Mouse (Mus musculus): ENCODE measurements at regions not wholly inside any gene's neighbourhood (a gene's known extent, or its start where the extent isn't known, plus 50 kb on each side); places are given as distances from the start of the nearest gene placed in this dataset.
"Not testable (repeated sequence)": the region's sequence is repeated elsewhere in the genome, so short reads cannot be mapped to it uniquely, and the experiment has no call there.

DNA sequence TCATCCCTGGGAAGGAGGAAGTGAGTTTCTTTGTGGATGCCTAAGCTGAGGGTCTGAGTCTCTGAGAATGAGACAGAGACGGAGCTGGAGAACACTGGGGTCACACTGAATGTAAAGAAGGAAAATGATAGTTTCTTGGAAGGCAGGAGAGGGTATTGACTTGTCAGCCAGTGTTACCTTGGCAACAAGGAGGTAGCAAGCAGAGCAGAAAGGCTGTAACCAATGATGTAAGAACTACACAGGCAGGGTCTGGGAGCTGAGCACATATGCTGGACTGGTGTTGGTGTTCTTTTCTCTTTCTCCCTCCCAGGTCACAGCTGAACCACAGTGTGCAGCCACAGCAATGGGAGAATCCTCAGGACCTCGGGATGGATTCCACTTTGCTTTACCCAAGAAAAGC lies 75.5 kb upstream of the 1110032F04Rik start:
- intact Hi-C loops (cut with DNase I) = no loop called here
- no peak for DNase-seq

DNA sequence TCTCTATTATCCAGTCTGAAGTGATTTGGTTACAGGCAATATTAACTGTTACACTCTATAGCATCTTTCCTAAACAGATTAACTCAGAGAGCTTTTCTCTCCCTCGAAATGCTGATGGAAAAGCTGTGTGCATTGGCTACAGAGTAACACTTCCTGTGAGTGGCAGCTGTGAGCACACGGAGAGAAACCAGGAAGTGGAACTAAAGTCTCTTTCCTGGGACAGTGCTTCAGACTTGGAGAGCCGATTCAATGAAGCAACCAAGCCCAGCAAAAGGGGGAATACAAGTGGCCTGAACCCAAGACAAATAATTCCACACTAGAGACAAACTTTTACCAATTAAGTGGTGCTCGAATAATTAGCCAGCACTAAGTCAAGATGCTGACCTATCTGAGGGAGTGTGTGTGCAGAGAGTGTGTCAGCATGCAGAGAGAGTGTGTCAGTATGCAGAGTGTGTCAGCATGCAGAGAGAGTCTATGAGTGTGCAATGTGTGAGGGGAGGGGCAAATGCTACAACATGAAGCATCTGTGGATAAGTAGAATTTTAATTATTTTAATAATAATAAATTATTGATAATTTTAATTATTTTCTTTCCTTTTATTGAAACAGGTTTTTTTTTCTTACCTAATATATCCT lies 74.9 kb upstream of the 1110032F04Rik start:
- intact Hi-C loops (cut with DNase I) = no loop called here

DNA sequence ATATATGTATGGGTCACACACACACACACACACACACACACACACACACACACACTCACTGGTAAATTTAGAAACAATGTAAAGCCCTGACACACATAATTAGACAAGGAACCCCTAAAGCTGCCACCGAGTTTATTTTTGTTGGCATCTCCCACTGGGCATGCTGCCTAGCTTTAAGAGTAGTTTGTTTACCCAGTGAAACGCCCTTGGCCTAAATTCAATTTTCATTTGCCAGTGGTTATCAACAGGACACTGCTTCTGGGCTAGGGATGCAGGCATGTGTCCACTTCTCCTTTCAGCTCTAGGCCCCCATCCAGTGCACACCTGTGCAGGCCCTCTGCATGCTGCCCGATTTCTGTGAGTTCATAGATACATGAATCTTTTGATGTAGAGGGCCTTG lies 73.7 kb upstream of the 1110032F04Rik start:
- peak in 1 of 2 experiments; percentile 26 for DNase-seq
- intact Hi-C loops (cut with DNase I) = no loop called here

More for the DNA sequence above, 74.9 kb upstream of the 1110032F04Rik start:
- DNase-seq = peak in 1 of 2 experiments; percentile 14

DNA sequence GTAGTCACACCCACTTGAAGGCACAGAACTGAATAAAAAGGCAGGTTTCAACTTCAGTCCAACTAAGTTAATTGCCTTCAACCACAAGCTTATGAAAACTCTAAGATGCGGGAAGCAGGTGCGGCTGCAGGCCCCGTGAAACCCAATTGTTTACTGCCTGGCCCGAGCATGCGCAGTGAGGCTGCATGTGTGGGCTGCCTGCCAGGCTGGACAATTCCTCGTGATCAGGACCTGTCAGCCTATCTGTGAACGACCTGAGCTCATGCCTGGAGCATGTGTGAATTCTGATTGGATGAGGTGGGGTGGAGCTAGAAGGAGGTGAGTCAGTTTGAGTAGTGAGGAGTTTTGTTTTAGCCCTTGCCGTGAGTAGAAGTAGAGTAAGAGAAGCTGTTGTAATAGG lies 71.0 kb upstream of the 1110032F04Rik start:
- intact Hi-C loops (cut with DNase I); DNase-seq: not testable (repeated sequence)

DNA sequence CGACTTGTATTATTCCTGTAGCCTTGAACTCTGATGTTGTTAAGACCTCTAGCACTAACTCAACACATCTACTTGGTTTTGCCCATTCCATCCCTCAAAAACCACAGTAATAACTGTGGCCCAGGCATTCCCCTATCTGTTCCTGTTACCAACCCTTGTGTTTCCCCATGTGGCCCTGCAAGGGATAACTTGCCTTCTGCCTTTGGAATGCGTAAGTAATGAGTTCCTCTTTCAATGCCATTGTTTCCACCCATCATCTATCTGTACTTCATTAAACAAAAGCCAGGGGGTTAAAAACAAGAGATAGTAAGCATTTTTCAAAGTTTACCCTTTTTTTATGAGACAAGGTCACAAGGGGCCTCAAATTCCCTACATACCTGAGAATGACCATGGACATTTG lies 60.5 kb upstream of the 1110032F04Rik start:
- intact Hi-C loops (cut with DNase I) = no loop called here
- DNase-seq = no peak

DNA sequence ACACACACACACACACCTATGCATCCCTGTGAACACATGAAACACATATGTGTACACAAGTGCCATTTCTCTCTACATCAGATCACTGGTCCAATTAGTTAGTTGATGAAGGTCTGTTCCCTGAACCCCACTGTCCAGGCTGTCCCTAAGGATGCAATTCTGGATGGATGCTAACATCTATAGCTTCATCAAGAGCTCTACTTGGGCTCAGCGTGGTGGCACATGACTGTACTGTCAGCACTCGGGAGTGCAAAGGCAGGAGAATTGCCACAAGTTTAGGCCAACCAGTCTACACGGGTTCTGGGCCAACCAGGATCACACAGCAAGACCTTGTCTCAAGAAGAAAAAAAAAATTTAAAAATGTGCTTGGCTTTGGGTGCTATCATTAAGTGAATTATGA lies 55.9 kb upstream of the 1110032F04Rik start:
- intact Hi-C loops (cut with DNase I) = no loop called here
- no peak for DNase-seq

DNA sequence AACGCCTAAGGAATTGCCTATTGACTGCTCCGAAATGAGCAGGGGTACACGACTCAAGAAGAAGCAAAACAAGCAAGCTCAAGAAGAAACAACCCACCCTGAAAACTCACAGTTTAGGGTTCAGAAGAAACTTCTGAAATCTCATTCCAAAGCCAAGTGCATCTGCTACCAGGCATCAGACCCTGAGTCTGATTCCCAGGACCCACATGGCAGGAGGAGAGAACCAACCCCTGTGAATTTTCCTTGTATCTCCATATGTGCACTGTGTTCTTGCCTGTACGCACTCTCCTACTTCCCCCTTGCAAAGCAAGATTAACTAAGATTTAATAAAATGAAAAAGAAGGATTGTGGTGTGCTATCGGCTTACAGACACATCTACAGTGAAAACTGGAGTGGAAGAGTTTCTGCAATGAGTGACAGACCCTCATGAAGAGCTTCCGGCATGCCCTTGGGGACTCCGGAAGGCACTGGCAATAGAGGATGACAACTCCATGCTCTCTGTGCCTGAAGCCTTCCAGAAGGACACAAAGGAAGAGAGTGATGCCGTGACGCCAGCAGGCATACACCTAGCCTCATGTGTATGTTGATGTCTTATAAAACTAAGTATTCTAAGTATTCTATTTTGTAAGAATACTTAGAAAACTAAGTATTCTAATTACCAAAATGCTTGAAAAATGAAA lies 55.2 kb upstream of the 1110032F04Rik start:
- DNase-seq = no peak
- intact Hi-C loops (cut with DNase I) = no loop called here

DNA sequence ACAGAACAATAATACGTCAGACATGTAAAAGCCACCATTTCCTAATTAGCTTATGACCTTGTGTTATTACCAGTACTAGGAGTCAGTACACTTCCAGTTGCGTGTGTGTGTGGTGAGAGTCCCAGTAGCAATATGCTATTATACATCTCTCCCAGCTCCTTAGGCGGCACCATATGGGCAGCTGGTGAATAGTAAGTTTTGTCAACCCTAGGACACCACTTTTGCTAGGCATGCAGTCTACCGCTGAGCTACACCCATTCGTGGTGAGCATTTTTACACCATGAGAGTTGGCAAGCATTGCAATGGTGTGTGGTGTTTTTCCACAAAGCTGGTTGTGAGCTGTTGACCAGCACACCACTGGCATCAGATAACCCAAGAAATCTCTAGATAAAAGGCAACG lies 53.8 kb upstream of the 1110032F04Rik start:
- intact Hi-C loops (cut with DNase I) = no loop called here
- no peak for DNase-seq

DNA sequence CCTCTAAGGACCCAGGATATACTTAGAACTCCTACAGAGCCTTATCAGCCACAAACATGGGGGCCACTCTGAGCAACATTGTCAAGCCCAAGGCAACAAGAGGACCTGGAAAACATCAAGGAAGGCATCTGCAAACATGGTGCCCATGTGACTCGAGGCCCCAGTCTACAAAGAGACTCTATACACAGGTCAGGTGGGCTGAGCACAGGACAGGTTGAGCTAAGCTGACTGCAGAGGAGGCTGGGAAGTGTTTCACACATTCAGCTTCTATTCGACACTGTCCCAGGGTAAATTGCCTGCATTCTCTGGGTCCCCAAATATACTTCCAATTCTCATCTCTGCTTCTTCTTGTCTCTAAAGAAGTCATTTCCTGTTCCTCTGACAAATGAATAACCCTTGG lies 52.1 kb upstream of the 1110032F04Rik start:
- no peak for DNase-seq

More for the DNA sequence above, 52.1 kb upstream of the 1110032F04Rik start:
- intact Hi-C loops (cut with DNase I) = no loop called here

Data from heart, postnatal 14 days (tissue).